Mouse (Mus musculus) gastrocnemius, postnatal 25 days (tissue): ENCODE results near the gene Mif. TPM values are rescaled to one million over a fixed set of nuclear protein-coding genes. Genes with fewer than 3 reads are reported as not detected.
"Not testable (repeated sequence)": the region's sequence is repeated elsewhere in the genome, so short reads cannot be mapped to it uniquely, and the experiment has no call there.

ENCODE experiments used
- DNase-seq: peaks from one replicate; pipeline ENCODE4 v3.0.0; 2022
- long read RNA-seq, 2 experiments: library from polyadenylated mRNA; stranded (forward); transcript quantifications; one replicate each; pipeline ENCODE4 v2.0.0; 2021
- total RNA-seq, 2 experiments: library from RNA; stranded (reverse); gene quantifications; 1 replicate in 1 of 2; 2 replicates in 1 of 2; pipeline ENCODE4 v1.2.3; 2021

Mif gene
- total RNA-seq, result 100 to 1,000 TPM; 141 to 147 TPM
- long read RNA-seq, experiment 1, transcript Mif-201 (3 exons, 544 nt), result major isoform, 344 of 353 reads
- long read RNA-seq, experiment 1, partial matches to known transcripts, result 0 of 353 reads
- long read RNA-seq, experiment 1, other reads (novel, unspliced or antisense), result 5 of 353 reads
- long read RNA-seq, experiment 2, transcript Mif-201 (3 exons, 544 nt), result major isoform, 241 of 247 reads
- long read RNA-seq, experiment 2, partial matches to known transcripts, result 4 of 247 reads
- long read RNA-seq, experiment 2, other reads (novel, unspliced or antisense), result 0 of 247 reads

GRCm38 (mm10) chr10:75859786-75860470 is at the start of gene Mif:
Mif (minus strand) TSS chr10:75860240.
- peak; percentile 84 for DNase-seq

- no peak for DNase-seq
Observed at GRCm38 (mm10) chr10:75906882-75907281, 46.8 kb upstream of the Mif start.

- DNase-seq, result no peak
Observed at GRCm38 (mm10) chr10:75904391-75904790, 44.4 kb upstream of the Mif start.

GRCm38 (mm10) chr10:75898846-75899245 is 38.8 kb upstream of the Mif start:
- peak; percentile 87 for DNase-seq

GRCm38 (mm10) chr10:75898039-75898564 is 38.1 kb upstream of the Mif start:
- no peak for DNase-seq

GRCm38 (mm10) chr10:75897373-75897772 is 37.3 kb upstream of the Mif start:
- DNase-seq, result peak; percentile 38

- DNase-seq, result no peak
Observed at GRCm38 (mm10) chr10:75896208-75896607, 36.2 kb upstream of the Mif start.

GRCm38 (mm10) chr10:75895730-75896129 is 35.7 kb upstream of the Mif start:
- DNase-seq, result no peak

GRCm38 (mm10) chr10:75894601-75895000 is 34.6 kb upstream of the Mif start:
- DNase-seq, result no peak

GRCm38 (mm10) chr10:75893089-75893750 is 33.2 kb upstream of the Mif start, which contains the start of gene Derl3:
Derl3 (plus strand) TSS chr10:75893413.
- DNase-seq, result peak; percentile 91

GRCm38 (mm10) chr10:75889406-75890153 is 29.5 kb upstream of the Mif start:
- DNase-seq, result no peak

GRCm38 (mm10) chr10:75887504-75887903 is 27.5 kb upstream of the Mif start:
- DNase-seq, result not testable (repeated sequence)

- DNase-seq, result no peak
Observed at GRCm38 (mm10) chr10:75884742-75885141, 24.7 kb upstream of the Mif start.

- peak; percentile 69 for DNase-seq
Observed at GRCm38 (mm10) chr10:75883232-75883552, 23.2 kb upstream of the Mif start.

GRCm38 (mm10) chr10:75882433-75883231 is 22.6 kb upstream of the Mif start:
- no peak for DNase-seq

GRCm38 (mm10) chr10:75881578-75882432 is 21.8 kb upstream of the Mif start:
- DNase-seq, result no peak

- DNase-seq, result no peak
Observed at GRCm38 (mm10) chr10:75880771-75881577, 20.9 kb upstream of the Mif start.

- no peak for DNase-seq
Observed at GRCm38 (mm10) chr10:75880351-75880750, 20.3 kb upstream of the Mif start.

- no peak for DNase-seq
Observed at GRCm38 (mm10) chr10:75878836-75879235, 18.8 kb upstream of the Mif start.
